Mouse (Mus musculus) brain, adult 2 months (tissue): ENCODE results near the gene Pigr.

Experiments
- DNase-seq: peaks from one replicate; pipeline ENCODE4 v3.0.0; 2011; ENCODE audit warnings: low read depth, low spot score

Gene Pigr

DNA sequence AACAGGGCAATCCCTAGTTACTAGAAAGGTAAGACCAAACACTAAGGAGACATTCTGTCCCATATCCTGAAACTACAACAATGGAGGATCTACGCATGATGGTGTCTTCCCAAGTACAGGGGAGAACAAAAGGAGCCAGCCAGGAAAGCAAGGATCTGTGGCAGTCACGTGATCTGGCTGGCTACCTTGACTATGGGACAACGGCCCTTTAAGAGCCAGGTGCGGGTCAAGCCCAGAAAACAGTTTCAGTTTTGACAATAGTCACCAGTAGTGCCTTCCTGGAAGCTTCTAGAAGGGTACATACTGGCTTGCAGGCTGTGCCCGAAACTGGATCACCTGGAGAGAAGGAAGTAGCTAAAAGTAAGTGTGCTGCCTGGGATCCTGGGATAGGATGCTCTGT is at the start of gene Pigr:
Gene Pigr (plus strand): TSS at position 237 of the 400 bp plus-strand sequence.
- DNase-seq = no peak

GRCm38 (mm10) chr1:130779867-130780266 is 46.6 kb upstream of the Pigr start:
- DNase-seq = no peak

DNA sequence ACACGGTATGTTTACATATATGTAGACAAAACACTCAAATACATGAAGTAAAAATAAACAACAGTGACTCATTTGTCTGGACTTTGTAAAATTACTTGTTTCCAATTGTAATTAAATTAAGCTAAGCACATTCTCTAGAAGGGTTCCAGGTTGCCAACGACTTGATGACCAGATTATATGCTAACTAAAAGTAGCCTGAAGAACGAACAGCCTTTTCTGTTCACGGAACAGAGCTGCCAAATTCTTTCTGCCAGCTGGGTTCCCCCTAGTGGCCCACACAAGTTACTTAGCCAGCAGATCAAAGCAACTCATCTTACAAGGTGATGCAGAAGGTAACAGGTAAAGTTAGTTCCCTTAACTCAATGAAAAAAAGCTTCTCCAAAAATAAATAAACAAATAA is 42.4 kb upstream of the Pigr start:
- peak; percentile 67 for DNase-seq

DNA sequence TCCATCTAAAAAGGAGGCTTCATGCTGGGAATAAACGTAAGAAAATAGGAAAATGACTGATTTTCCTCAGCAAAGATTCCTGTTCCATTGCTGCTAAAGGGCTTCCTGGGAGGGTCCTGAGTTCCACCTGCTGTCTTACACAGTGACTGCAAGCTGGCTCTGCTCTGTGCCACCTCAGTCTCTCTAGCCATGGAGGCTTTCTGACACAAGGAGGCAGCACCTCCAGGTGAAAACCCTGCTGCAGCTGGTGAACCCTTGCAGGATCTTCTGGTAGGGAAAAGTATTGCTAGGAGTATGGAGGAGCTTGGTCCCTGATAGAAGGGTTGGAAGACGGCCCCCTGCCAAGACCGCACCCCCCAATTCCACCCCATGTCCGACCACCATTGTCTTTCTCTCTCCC is 39.5 kb upstream of the Pigr start:
- no peak for DNase-seq

DNA sequence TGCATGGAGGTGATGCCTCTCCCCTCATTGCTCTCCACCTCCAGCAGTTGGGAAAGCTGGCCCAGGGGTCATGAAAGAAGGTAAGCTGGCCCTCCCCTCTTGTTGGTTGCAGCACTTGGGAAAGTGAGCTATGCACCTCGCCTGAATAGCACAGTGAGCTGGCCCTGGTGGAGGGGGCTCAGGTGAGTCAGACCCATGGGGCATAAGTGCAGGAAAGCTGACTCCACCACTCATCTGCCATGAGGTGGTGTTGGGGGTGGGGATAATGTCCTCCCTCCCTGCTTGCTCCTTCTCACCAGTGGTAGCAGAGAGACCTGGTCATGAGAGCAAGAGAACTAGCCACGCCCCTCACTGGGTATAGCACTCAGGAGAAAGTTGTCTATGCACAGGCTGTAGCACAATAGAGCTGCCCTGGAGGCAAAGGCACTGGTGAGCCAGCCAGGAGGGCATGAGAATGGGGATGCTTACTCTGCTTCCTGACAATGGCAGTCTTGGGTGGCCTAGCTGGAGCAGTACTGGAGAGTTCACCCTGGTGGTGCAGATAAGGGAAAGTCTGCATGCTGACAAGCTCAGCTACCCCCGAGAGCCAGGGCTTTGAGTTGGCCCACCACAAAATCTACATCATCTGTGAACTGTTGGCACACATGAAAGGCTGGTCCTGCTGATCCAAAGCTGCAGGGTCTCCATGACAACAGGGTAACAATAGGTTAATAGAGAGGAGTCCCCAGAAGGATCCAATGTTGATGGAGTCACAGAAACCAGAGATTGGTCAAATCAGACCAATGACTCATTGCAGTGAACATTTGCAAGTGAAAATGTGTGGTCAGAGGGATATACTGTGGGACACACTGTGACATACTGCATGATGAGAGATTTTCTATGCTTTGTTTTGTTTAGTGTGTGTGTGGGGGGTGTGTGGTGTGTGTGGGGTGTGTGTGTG is 36.7 kb upstream of the Pigr start:
- no peak for DNase-seq

DNA sequence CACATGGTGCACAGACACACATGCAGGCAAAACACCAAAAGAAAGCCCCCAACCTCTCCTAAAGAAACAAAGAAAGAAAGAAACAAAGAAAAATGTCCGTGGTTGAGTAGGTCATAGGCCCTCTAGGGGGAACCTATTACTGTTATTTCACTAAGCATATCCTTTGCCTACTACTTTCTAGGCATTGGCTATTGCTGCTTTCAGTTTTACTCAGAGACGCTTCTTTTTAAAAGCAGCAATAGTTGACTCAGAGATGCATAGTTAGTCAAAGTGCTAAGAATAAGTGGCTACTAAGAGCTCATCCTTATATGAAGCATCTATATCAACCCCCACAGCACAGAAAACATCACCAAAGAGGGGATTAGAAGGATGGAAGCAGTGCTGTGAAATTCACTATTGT is 31.2 kb upstream of the Pigr start:
- no peak for DNase-seq

DNA sequence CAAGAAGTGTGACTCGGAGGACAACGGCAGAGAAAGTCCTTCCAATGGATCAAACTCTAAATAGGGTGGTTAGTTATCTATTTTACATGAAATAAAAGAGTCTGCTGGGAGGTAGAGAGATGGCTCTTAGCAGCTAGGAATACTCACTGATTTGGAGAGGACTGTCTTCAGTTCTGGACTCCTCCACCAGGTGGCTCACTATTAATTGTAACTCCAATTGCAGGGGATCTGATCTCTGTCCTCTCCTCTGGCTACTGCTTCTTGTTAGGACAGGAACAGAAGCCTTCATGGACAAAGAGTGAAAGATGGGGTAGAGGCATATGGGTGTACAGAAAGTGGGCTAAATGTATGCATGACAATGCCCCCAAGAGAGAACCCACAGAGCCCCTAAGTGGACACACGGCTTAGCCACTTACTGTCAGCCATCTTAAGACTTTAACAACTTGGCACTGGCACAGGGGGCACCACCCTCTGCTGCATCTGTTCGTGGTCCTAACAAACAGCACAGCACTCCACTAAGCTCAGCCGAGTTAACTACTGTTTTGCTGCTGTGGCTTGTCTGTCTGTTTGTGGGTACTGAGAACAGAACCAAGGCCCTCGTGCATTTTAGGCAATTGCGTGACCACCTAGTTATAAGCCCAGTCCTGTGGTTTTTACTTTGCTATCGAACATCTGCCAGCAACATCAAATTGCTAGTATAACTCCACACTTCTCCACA is 29.4 kb upstream of the Pigr start:
- DNase-seq = peak; percentile 51

- no peak for DNase-seq
Measured at GRCm38 (mm10) chr1:130798037-130798436, 28.4 kb upstream of the Pigr start.

- no peak for DNase-seq
Measured at GRCm38 (mm10) chr1:130798551-130798950, 27.9 kb upstream of the Pigr start.

DNA sequence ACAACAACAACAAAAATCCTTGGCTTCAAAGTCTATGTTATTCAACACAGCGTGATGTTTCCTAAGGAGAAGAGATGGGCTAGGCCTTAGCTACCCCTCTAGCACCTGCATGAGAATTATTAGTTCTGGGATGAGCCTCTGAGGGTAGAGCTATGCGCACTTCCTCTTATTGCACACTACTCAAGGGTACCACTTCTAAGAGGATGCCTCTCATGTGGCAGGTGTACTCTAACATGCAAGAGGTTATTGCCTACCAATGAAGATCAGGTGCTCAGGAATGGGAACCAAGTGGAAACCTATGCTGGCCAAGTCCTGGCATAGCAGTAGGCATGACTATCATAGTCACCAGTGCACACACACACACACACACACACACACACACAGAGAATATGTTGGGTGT is 27.1 kb upstream of the Pigr start:
- DNase-seq = no peak

DNA sequence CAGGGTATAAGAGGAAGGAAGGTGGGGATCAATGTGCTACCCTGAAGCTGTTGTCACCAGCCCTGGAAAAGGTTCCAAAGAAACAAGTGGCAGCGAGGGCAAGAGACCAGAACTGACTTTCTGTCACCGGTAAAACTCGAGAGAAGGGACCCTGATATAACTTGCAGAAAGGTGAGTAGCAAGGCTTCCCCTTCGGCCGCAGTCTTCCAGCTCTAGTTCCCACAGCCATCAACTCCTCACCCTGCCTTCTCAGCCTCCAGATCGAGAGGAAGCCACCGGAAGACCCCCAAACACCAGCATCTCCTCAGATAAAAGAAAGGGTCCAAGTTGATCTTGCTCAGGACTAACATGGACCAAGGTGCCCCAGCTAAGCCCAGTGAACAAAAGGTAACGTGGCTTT is 25.9 kb upstream of the Pigr start, which contains the start of gene Fcamr:
Gene Fcamr (plus strand): TSS at position 301 of the 400 bp plus-strand sequence.
- DNase-seq = no peak

DNA sequence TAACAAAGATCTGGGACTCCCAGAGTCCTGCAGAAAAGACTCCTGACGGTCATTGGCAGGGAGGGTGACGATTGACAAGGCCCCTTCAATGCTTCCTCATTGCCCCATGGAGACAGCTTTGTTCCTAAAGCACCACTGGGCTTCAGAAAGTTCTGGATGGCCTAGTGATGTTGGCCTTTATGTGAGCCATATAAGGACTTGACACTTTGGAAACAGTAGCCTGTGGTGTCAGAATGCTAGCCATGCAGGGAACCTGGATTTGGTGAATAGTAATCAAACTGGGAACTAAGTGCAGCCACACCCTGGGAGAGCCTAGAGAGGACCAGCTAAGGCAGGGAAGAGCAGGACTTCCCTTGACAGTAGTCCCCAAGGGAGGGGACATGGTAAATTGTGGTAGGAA is 25.0 kb upstream of the Pigr start:
- DNase-seq = no peak

DNA sequence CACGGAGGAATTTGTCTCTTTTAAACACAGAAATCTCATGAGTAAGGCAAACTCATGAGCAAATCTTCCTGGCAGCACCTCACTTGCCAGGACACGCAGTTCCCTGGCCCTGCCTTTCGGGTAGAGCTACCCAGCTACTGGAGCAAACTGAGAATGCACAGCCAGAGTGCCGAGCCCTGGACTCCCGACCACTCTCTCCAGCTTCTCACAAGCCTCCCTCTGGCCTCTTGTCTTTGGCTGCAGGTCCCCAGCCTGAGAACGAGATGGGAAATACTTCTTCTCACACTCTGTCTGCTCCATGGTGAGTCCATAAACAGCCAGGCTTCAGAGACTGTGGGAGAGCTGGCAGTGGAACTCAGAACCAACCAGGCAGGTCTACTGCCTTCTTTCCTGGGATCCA is 23.5 kb upstream of the Pigr start:
- DNase-seq = no peak

DNA sequence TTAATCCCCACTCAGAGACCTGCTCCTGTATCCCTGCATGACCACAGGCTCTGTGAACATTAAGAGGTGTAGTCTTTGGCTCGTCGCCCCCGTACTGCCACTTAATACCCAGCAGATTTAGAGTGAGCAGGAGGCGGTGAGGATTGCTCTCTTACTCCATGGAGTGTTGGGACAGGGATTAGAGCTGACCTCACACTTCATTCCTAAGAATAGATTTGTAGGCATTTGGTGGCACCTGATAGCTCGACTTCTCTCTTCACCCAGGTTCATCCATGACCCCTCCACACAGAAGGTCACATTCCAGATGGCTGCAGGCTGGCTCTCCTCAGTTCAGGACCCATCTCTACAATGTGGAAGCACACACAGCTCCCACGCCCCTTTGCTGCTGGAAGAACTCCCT is 22.2 kb upstream of the Pigr start:
- DNase-seq = no peak

DNA sequence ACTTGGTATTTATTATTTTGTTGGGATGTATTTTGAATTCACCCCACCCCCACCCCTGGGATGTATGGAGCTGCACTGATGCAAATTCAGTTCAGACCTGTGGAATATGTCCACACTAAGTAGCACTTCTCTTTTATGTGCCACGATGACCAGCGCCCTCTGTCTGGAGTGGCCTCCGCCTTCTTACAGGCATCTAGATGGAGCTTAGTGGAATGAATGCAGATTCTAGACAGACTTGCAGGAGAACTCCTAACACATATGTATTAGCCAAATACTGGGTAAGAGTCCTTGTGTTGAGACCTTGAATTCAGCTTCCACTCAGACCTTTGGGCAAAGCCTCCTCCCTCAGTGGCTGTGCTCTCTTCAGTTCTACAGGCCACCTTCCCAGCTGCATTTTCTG is 15.6 kb upstream of the Pigr start:
- DNase-seq = no peak

DNA sequence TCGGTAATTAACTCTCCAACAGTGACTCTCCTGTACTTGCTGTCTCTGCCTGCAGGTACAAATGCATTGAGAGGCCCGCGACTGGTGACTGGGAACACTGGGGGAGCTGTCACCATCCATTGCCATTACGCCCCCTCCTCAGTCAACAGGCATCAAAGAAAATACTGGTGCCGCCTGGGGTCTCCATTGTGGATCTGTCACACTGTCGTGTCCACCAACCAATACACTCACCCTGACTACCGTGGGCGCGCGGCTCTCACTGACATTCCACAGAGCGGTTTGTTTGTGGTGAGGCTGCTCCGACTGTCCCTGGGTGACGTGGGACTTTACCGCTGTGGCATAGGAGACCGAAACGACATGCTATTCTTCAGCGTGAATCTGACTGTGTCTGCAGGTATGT is 15.2 kb upstream of the Pigr start:
- DNase-seq = no peak

- no peak for DNase-seq
Measured at GRCm38 (mm10) chr1:130819737-130820136, 6.7 kb upstream of the Pigr start.

DNA sequence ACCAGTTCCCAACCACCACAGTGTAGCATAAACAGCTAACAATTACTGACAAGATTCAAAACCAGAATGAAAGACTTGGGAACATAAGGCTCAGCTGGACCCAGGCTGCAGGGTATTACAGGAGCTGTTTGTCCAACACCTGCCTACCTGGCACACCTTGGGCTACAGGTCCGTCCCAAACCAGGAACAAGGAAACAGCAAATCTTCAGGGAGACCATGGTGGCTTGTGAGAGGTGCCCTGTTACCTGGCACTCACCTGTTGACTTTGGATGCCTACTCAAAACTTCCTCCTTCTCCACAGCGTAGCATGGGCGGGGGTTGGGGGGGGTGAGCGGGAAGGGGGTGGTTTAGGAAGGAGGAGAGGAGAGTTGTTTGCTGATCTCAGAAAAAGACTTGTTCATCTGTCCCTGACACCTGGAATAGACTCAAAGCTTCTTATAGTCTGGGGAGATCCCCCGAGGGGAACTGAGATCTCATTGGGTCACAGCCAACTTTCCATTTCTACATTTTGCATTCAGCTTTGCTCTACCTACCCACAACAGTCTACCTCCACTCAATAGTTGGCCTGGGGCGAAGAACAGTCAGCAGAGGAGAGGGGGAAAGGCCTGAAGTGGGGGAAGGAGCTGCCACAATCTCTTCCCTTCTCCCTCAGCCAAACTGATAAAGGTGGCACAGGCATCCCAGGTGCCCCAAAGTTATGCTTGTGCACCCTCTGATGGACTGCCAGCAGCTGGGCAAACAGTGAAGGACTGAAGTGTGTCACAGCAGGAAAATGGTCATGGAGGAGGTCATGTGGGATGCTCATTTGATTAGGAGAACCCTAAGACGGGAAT is 6.0 kb upstream of the Pigr start:
- DNase-seq = no peak

DNA sequence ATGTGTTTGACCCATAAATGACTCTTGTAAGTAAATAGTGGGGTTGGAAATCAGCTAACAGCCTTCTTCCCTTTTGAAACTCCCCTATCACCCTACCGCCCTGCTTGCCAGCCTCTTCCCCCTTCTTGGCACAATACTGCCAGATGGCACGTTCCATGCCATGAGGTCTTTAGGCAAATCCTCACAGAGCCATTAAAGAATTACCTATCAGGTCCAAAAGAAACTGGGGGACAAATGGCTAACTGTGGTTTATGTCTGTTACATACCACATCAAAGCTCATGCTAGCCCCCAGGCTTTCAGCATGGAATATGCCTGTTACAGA is 5.4 kb upstream of the Pigr start:
- no peak for DNase-seq

GRCm38 (mm10) chr1:130821911-130822625 is 4.4 kb upstream of the Pigr start:
- no peak for DNase-seq

GRCm38 (mm10) chr1:130828656-130829055 is 2.2 kb downstream of the Pigr start:
- DNase-seq = peak; percentile 20
